Mouse (Mus musculus): ENCODE measurements around the gene Mpc1.

DNA sequence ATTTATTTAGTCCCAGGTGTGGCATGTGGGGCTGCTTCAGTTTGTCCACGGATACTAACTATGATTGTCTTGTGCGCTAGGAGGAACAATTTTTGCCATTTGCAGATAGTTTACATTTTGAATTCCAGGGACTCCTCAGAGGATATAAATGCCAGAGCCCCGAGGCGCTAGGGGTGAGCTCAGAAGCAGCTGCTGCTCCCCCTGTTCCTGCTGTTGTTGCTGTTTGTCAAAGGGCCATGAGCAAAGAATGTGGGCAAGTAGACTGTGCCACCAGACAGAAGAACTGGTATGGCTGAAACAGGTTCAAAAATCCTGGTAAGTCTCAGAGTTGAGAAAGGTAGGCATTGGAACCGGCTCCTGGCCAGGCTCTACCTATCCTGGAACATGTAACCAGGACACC is 21.0 kb downstream of the Mpc1 start:
- TF ChIP-seq GATA1 (IDR thresholded peaks at IDR 0.05; ENCODE audit: borderline replicate concordance, low read length) (no peak), FLI1 (IDR thresholded peaks at IDR 0.05; ENCODE audit: low read length) (no peak)

All from megakaryocyte, embryonic 14.5 days (primary cell).